Mouse (Mus musculus): ENCODE results near the gene Abhd6. TPM values are rescaled to one million over a fixed set of nuclear protein-coding genes. Genes with fewer than 3 reads are reported as not detected.

Abhd6 gene
- total RNA-seq, 2 experiments from 2014 or later, result 11.0 TPM

- peak in 1 of 2 experiments; percentile 22 for DNase-seq
Observed at GRCm38 (mm10) chr14:8062537-8063301, 60.0 kb downstream of the Abhd6 start.

GRCm38 (mm10) chr14:8063835-8064785 is 61.4 kb downstream of the Abhd6 start:
- DNase-seq, result no peak

GRCm38 (mm10) chr14:8080165-8080679 is 77.5 kb downstream of the Abhd6 start, which contains the start of gene Rpp14:
TSS of gene Rpp14 (plus strand) at chr14:8080367.
- peak; percentile 95 to 98 for DNase-seq

GRCm38 (mm10) chr14:8080718-8081117 is 78.0 kb downstream of the Abhd6 start:
- no peak for DNase-seq

GRCm38 (mm10) chr14:8082949-8083348 is 80.2 kb downstream of the Abhd6 start:
- no peak for DNase-seq

- DNase-seq, result no peak
Observed at GRCm38 (mm10) chr14:8089016-8089415, 86.3 kb downstream of the Abhd6 start.

GRCm38 (mm10) chr14:8092573-8092972 is 89.9 kb downstream of the Abhd6 start:
- DNase-seq, result peak in 1 of 2 experiments; percentile 80

GRCm38 (mm10) chr14:8093427-8093826 is 90.7 kb downstream of the Abhd6 start:
- DNase-seq, result no peak

GRCm38 (mm10) chr14:8094931-8095561 is 92.3 kb downstream of the Abhd6 start:
- DNase-seq, result peak in 1 of 2 experiments; percentile 53

GRCm38 (mm10) chr14:8095562-8095950 is 92.9 kb downstream of the Abhd6 start:
- DNase-seq, result peak; percentile 72 to 81

GRCm38 (mm10) chr14:8097978-8098686 is 95.4 kb downstream of the Abhd6 start, which contains the start of gene Pxk:
TSS of gene Pxk (plus strand) at chr14:8098211.
- peak; percentile 97 for DNase-seq

- DNase-seq, result no peak
Observed at GRCm38 (mm10) chr14:8098687-8098995, 95.9 kb downstream of the Abhd6 start.

- peak; percentile 45 to 55 for DNase-seq
Observed at GRCm38 (mm10) chr14:8099561-8100021, 96.9 kb downstream of the Abhd6 start.

- no peak for DNase-seq
Observed at GRCm38 (mm10) chr14:8101886-8102285, 99.2 kb downstream of the Abhd6 start.

GRCm38 (mm10) chr14:8102676-8103075 is 100.0 kb downstream of the Abhd6 start:
- no peak for DNase-seq

Other genes starting within 250 kb of the Abhd6 start
- not detected for gene Gm26661, start 211.3 kb upstream of the Abhd6 start, total RNA-seq (2021)
- gene Flnb, start 184.9 kb upstream of the Abhd6 start, total RNA-seq (2021), result 10 to 100 TPM; 21.8 to 22.6 TPM
- not detected for gene Gm45521, start 45.6 kb upstream of the Abhd6 start, total RNA-seq (2021)
- gene Dnase1l3, start 8.3 kb upstream of the Abhd6 start, total RNA-seq (2021), result under 1 TPM; 0.15 to 0.95 TPM
- gene Rpp14, start 77.5 kb downstream of the Abhd6 start, total RNA-seq (2021), result 10 to 100 TPM; 28.0 to 30.3 TPM
- gene Pxk, start 95.3 kb downstream of the Abhd6 start, total RNA-seq (2021), result 10 to 100 TPM; 22.0 to 25.2 TPM
- 100 to 1,000 TPM; 840 to 892 TPM for gene Pdhb, start 170.1 kb downstream of the Abhd6 start, total RNA-seq (2021)
- gene Kctd6, start 211.2 kb downstream of the Abhd6 start, total RNA-seq (2021), result 1 to 10 TPM; 8.4 to 9.0 TPM

Data from heart, adult 18-20 months (tissue).